Mouse (Mus musculus): ENCODE measurements around the gene Npcd.

Gene Npcd

DNA sequence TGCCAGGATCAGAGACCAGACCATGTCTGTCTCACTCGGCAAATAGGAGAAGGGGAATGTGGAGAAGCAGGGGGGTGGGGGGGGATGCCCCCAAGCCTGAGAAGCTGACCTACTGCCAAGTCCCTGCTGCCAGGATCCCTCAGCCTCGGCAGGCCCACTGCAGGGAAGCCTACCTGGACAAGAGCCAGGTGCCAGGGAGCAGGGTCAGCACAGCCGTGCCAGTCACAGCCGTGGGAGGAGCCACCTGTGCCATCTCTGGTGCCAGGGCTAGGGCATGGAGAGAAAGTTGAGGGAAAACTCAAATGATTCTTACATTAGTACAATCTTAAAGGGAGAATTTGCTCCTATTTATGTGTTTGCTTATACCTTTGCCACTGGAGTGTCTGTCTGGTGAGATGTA is 31.7 kb downstream of the Npcd start:
- DNase-seq = no peak

DNA sequence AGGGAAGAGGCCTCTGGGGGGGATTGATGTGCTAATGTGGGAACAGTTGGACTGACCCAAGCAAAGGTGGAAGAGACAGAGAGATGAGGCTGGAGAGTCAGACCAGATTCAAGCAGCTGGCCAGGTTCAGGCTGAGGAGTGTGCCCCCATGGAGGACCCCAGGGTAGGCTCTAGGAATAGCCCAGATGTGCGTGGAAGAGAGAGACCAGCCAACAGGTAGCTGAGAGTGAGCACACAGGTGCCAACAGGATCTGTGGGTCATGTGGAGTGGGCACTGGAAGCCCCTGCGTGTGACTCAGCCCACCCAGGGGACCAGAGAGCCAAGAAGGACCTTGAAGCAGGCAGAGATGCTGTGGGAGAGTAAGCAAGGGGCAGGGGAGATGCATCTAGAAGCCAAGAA is 32.4 kb downstream of the Npcd start:
- no peak for DNase-seq

- no peak for DNase-seq
Observed at GRCm38 (mm10) chr15:79800701-79801100, 33.3 kb downstream of the Npcd start.

- DNase-seq = no peak
Observed at GRCm38 (mm10) chr15:79798591-79798990, 35.4 kb downstream of the Npcd start.

DNA sequence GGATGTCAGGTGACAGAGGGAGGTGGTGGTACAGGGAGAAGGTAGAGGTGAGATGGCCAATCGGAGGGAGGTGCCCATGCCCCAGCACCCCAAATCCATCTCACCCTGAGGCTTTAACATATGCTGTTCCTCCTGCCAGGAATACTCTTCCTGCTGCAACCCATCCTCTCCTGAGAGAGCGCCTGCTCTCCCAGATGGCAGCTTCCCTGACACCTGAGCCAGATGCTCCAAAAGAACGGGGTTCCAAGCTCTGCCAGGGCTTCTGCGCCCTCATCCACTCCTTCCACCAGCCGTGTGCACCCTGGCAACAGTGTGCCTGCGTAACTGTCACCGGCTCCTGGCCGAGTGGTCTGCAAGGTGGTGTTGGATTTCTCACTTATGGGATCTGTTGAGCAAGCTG is 36.4 kb downstream of the Npcd start:
- DNase-seq = no peak

GRCm38 (mm10) chr15:79797096-79797495 is 36.9 kb downstream of the Npcd start:
- DNase-seq = no peak

GRCm38 (mm10) chr15:79796256-79796655 is 37.8 kb downstream of the Npcd start:
- peak; percentile 77 for DNase-seq

DNA sequence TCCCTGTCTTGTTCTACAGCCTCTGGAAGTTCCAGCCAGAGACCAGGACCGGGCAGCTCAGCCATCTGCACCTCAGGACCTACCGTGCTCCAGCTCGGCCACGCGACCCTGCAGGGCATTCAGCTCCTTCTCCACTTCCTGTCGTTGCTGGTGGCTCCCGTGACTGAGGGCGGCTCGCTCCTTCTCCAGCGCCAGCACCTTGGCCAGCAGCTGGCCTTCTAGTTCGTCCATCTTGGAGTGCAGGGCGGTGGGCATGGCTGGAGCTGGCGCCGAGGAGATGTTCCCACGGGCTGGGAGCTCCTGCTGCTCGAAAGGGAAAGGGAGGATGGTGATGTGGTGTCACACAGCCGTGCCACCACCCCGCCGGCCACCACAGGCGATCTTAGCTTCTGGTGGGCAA is 39.9 kb downstream of the Npcd start:
- no peak for DNase-seq

GRCm38 (mm10) chr15:79793076-79793475 is 41.0 kb downstream of the Npcd start:
- no peak for DNase-seq

DNA sequence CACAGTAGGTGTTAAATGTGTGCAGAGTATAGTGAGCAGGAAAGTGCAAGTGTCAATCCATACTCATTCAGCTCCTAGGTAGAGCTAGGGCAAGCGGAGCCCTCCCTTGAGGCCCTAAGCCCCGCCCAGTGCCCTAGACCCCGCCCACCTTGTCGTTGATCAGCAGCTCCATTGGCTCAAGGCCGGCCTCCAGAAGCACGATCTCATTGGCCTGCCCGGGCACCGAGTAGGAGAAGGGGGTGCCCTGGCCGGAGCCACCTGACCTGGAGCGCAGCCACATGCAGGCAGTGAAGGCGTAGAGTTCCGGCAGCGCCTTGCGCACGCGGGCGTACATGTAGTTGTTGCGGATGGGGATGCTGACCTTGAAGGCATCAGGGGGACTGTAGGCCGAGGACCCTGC is 41.6 kb downstream of the Npcd start:
- DNase-seq = no peak

- no peak for DNase-seq
Observed at GRCm38 (mm10) chr15:79791502-79791901, 42.5 kb downstream of the Npcd start.

- no peak for DNase-seq
Observed at GRCm38 (mm10) chr15:79790905-79791304, 43.1 kb downstream of the Npcd start.

DNA sequence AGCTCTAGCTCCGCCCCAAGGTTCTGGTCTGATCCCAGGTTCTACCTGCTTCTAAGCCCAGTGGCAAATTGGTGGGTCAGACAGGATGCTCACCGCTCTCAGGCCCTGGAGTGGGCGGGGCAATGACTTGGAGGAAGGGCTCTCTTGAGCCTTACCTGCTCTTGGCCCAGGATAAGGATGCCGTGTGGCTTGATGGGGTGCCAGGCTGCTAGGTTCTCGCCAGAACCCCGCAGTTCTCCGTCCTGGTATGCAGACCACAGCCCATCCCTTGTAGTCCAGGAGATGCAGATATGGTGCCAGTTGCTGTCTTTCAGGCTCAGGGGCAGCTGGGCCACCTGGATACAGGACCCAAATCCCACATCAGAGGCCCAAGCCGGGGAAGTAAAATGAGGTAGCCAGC is 43.9 kb downstream of the Npcd start:
- DNase-seq = no peak

GRCm38 (mm10) chr15:79787815-79788214 is 46.2 kb downstream of the Npcd start:
- DNase-seq = no peak

GRCm38 (mm10) chr15:79785056-79785455 is 49.0 kb downstream of the Npcd start:
- DNase-seq = no peak

DNA sequence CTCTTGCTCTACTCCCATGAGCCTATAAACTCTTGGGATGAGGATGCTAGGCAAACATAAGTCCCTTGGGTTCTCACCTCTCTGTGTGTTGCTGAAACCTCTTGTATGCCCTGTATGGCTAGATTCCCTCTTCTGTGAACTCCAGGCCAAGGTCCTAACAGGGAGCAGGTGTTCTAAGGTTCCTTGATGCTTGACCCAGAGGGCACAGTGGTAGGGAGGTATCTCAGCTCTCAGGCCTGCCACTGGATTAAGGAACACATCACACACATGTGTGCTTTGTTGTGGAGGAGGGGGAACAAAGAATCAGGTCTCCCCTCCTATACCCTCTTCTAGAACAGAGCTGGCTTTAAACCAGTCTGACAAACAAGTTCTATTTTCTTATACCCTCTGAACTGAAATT is 56.3 kb downstream of the Npcd start, which contains the start of gene Dnal4:
Gene Dnal4 (minus strand): TSS at position 101 of the 400 bp plus-strand sequence.
- no peak for DNase-seq

DNA sequence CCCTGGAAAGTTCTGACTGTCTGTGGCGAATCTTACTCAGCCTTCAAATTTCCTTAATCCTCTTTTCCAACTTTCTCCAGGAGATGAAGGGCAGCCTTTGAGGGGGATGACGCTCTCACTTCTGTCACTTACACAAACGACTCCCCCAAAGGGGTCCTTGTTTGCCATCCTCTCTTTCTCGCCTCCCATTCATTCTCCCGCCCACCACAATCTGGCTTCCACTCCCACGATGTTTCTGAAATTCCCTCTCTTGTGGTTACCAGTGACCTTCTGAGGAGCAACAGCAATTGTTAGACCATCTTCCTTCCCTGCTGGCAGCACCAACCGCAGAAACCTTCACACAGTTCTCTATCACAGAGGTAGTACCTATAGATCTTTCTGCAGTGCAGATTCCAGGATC is 58.4 kb downstream of the Npcd start:
- DNase-seq = peak; percentile 60

DNA sequence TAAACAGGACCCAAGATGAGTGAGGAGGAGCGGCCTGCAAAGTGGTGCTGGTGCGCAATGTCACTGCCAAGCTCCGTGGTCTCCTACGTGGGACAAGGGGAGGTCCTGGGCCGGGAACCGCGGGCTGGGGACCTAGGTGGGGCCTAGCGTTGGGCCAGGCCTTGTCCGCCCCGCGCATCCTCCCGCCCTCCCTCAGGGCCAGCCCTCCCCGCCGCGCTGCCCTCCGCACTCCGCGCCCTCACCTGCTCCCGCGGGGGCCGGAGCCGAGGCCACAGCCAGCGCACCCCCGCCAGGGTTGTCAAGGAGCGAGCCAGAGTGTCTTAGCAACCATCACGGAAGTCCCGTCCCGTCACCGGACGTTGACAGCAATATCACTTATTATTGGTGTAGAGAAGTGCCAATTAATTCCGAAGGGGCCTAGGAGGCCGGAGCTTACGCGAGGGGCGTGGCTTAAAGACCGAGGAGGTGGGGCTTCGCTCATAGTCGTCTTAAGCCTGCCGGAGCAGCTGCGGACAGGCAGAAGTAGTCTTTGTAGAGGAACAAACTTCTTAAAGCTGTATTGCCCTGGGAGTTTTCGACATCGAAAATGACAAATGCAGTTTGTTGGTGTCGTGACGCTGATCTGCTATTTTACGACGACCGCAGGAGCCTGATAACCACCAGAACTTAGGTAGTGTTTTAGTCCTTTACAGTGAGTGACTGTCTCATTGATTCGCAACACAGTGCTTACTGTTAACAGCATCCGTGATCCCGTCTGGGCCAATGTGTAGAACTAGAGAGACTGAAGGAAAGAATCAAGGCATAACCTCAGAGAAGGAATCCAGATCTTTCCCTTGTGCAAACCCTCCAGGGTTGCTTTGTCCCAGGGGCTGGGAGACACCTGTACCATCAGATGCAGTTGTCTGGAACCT is 59.7 kb downstream of the Npcd start:
- DNase-seq = peak; percentile 94

- DNase-seq = no peak
Observed at GRCm38 (mm10) chr15:79770629-79771240, 63.3 kb downstream of the Npcd start.

DNA sequence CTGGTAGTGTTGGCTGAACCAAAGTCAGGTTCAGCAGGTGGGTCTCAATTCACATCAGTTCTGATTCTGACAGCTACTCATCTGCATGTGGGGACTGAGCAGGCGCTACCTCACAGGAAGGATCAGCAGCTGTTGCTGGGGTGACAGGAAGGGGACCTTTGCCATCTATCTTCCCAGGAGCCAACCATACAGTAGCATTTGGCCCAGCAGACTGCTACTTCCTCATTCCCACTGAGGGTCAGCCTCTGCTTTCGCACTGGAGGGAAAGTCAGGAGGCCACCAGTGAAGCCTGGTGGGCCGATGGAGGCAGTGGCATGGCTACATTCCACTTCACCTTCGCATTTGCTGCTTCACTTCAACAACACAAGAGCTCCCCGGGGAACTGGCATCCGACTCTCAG is 65.7 kb downstream of the Npcd start:
- no peak for DNase-seq

DNA sequence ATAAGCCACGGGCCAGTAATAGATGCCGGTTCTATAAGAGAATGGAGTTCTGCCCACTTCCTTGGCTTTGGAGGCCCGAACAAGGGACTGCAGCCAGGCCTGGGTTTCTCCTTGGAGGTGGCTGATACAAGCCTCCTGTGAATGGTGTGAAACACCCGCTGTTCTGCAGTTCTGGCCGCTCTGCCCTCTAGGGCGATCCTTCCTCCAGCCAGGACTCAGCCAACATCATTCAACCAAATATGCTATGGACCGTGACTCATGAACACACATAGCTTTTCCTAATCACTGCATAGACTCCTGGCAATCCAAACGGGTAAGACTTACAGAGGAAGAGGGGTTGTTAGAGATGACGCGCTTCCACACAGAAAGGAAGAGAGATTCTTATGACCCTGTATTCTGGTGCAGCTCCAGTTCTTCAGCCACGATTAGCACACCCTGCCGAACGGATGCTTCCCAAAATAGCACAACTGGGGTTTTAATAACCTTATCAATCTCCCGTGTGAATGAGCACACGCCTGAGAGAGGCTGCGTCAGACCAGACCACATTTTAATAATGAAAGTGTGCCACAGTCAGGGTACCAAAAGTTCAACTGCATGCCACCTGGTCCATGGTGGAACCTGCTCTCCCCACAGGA is 66.6 kb downstream of the Npcd start:
- DNase-seq = no peak

DNA sequence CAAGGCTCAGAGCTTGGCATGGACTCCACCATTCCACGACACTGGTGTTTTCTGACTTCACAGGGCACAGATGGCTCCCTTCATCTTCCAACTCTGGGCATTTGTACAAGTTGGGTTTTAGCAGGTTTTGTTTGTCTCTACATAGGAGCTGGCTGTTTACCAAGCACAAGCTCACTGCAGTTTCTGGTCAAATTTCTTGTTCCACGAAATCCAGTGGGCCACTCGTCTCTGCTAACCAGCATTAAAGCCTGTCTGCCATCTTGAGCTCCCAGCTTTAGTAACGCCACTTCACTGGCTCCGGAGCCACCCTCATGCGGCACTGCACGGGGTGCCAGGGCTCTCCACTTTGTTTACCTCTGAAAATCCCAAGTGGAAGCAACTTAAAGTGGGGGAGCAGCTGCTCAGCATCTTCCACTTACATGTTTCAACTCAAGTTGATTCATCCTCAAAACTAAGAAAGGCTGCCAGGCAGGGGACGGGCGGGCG is 67.4 kb downstream of the Npcd start:
- peak; percentile 72 for DNase-seq

GRCm38 (mm10) chr15:79766168-79766567 is 67.9 kb downstream of the Npcd start:
- no peak for DNase-seq

- DNase-seq = no peak
Observed at GRCm38 (mm10) chr15:79765361-79765760, 68.7 kb downstream of the Npcd start.

Measured in right cerebral cortex, postnatal 25 days (tissue).